Mouse (Mus musculus): ENCODE data around the gene Atg4d. TPM values are rescaled to one million over a fixed set of nuclear protein-coding genes. Genes with fewer than 3 reads are reported as not detected.
A peak's percentile ranks its signal among the peaks of the same experiment; 100 is the strongest.

Atg4d gene
- total RNA-seq (2012; rRNA removed) (76.4 and 83.9 TPM in 2 replicates), polyA plus RNA-seq (2012; ENCODE audit: insufficient read depth in 1 of 2, insufficient read length in 2 of 2, low read depth in 1 of 2, low replicate concordance in 2 of 2, missing spikeins in 1 of 2) (10 to 100 TPM in 1 of 2 experiments, not detected in 1; 99.7 TPM)

- peak within 1 kb of the TSS; percentile 84 for H3K27ac ChIP-seq (ENCODE audit: control insufficient read depth, low read depth, low read length)
- H3K4me1 ChIP-seq (ENCODE audit: control insufficient read depth in 1 of 2, insufficient read depth in 2 of 2, low read length in 2 of 2): peaks cover 22 to 46% of the 10 kb centered on the region in 2 experiments
- TF ChIP-seq TBP (IDR thresholded peaks at IDR 0.05; ENCODE audit: low read depth, low read length) (peak; percentile 97), POLR2AphosphoS2 (IDR thresholded peaks at IDR 0.05; ENCODE audit: low read length) (no peak), HCFC1 (IDR thresholded peaks at IDR 0.05; ENCODE audit: low read depth, low read length) (no peak), GATA1 (IDR thresholded peaks at IDR 0.05; ENCODE audit: low read depth, low read length) (peak; percentile 98), TAL1 (IDR thresholded peaks at IDR 0.05; ENCODE audit: low read length) (peak; percentile 31; the same call in 1 of the 2 replicates), ZMIZ1 (IDR thresholded peaks at IDR 0.05; ENCODE audit: low read depth, low read length) (no peak), MYC (IDR thresholded peaks at IDR 0.05; ENCODE audit: low read depth, low read length) (no peak), EP300 (IDR thresholded peaks at IDR 0.05; ENCODE audit: low read depth in 1 of 2, low read length in 2 of 2) (no peak), BHLHE40 (IDR thresholded peaks at IDR 0.05; ENCODE audit: borderline replicate concordance, low read depth, low read length) (no peak), ZC3H11A (IDR thresholded peaks at IDR 0.05; ENCODE audit: low read depth, low read length) (no peak), UBTF (IDR thresholded peaks at IDR 0.05; ENCODE audit: borderline replicate concordance, insufficient read depth, low read depth, low read length) (0 out of 2 replicates have a peak, but pooled peaks have one; percentile 66), CHD2 (IDR thresholded peaks at IDR 0.05; ENCODE audit: low read length) (no peak), USF2 (IDR thresholded peaks at IDR 0.05; ENCODE audit: borderline replicate concordance in 1 of 2, insufficient read depth in 1 of 2, low read depth in 1 of 2, low read length in 2 of 2) (no peak), POLR2A (IDR thresholded peaks at IDR 0.05; ENCODE audit: control insufficient read depth in 1 of 2, insufficient read depth in 1 of 2, low read depth in 1 of 2, low read length in 2 of 2, poor library complexity in 1 of 2) (peak in 1 of 2 experiments; percentile 100; a peak in 2 of 4 replicates), RAD21 (IDR thresholded peaks at IDR 0.05; ENCODE audit: low read depth, low read length) (no peak), MXI1 (IDR thresholded peaks at IDR 0.05; ENCODE audit: low read depth, low read length) (no peak)
- H3K4me3 ChIP-seq (ENCODE audit: control insufficient read depth in 1 of 2, insufficient read depth in 1 of 2, low read depth in 2 of 2, low read length in 2 of 2): peak within 1 kb of the TSS; percentile 67 to 78
- H3K9me3 ChIP-seq (replicated peaks; ENCODE audit: insufficient read depth, low read length): no peaks in the 10 kb centered on the region
- H3K79me2 ChIP-seq (ENCODE audit: control insufficient read depth, insufficient read depth, low read length, poor library complexity): peaks cover 22% of the 10 kb centered on the region
- peak within 1 kb of the TSS; percentile 75 for H3K9ac ChIP-seq (ENCODE audit: control insufficient read depth, low read depth, low read length, poor library complexity, severe bottlenecking)
- DNase-seq (ENCODE audit: low read depth, low spot score): peak; percentile 100
- H3K36me3 ChIP-seq (ENCODE audit: control insufficient read depth in 1 of 2, insufficient read depth in 2 of 2, low read length in 2 of 2): peaks cover 20 to 36% of the 10 kb centered on the region in 2 experiments
- H3K27me3 ChIP-seq (ENCODE audit: control insufficient read depth in 1 of 2, insufficient read depth in 2 of 2, low read length in 2 of 2): no peaks in the 10 kb centered on the region
Measured at GRCm38 (mm10) chr9:21265000-21265561, at the start of gene Atg4d. Gene Atg4d, plus strand, starts transcription at chr9:21265293.

- peak; percentile 41 for DNase-seq (ENCODE audit: low read depth, low spot score)
- Histone ChIP-seq H3K79me2 (ENCODE audit: control insufficient read depth, insufficient read depth, low read length, poor library complexity) (no peaks in the 10 kb centered on the region), H3K9ac (ENCODE audit: control insufficient read depth, low read depth, low read length, poor library complexity, severe bottlenecking) (no peak overlapping the region), H3K27ac (ENCODE audit: control insufficient read depth, low read depth, low read length) (no peak overlapping the region), H3K4me3 (ENCODE audit: control insufficient read depth in 1 of 2, insufficient read depth in 1 of 2, low read depth in 2 of 2, low read length in 2 of 2) (no peak overlapping the region), H3K9me3 (replicated peaks; ENCODE audit: insufficient read depth, low read length) (no peaks in the 10 kb centered on the region), H3K27me3 (ENCODE audit: control insufficient read depth in 1 of 2, insufficient read depth in 2 of 2, low read length in 2 of 2) (no peaks in the 10 kb centered on the region), H3K36me3 (ENCODE audit: control insufficient read depth in 1 of 2, insufficient read depth in 2 of 2, low read length in 2 of 2) (peaks cover 3 to 4% of the 10 kb centered on the region in 2 experiments; a peak in 3 of 4 replicates), H3K4me1 (ENCODE audit: control insufficient read depth in 1 of 2, insufficient read depth in 2 of 2, low read length in 2 of 2) (no peaks in the 10 kb centered on the region)
- peak; percentile 21; the same call in 1 of the 2 replicates for TF ChIP-seq POLR2AphosphoS5 (IDR thresholded peaks at IDR 0.05; ENCODE audit: borderline replicate concordance, low read depth, low read length)
- no peak for TF ChIP-seq TCF12 (IDR thresholded peaks at IDR 0.05; ENCODE audit: low read depth, low read length)
Measured at GRCm38 (mm10) chr9:21216050-21216841, 48.8 kb upstream of the Atg4d start.
